Mouse (Mus musculus): ENCODE measurements around the gene Ppp1r32. TPM values are rescaled to one million over a fixed set of nuclear protein-coding genes. Genes with fewer than 3 reads are reported as not detected.

Gene Ppp1r32
- polyA plus RNA-seq (2012; rRNA removed): 0.29 and 0.40 TPM in 2 replicates

GRCm38 (mm10) chr19:10482703-10483102 is at the start of gene Ppp1r32:
Gene Ppp1r32 (minus strand): TSS chr19:10482928.

DNA sequence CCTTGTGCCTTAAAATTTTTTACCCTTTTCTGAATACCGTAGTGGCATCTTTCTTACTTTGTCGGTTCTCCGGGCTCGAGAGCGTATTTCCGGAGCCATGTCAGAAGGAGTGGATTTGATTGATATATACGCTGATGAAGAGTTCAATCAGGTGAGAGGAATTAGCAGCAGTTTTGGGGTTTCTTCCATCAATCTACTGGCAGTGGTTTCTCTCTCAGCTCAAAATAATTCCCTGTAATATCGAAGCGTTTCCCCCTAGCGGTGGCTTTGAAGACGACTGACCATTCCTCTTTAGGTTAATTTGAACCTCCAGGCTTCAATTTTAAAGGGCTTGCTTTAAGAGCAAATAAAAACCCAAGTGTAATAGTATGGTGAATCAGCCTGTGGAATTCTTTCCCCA is 43.2 kb upstream of the Ppp1r32 start, which contains the start of gene Sdhaf2:
TSS of gene Sdhaf2 (minus strand) at position 233 of the 400 bp plus-strand sequence.

GRCm38 (mm10) chr19:10525106-10525901 is 42.6 kb upstream of the Ppp1r32 start, which contains the start of gene Cpsf7:
Gene Cpsf7 (plus strand): TSS chr19:10525266.

DNA sequence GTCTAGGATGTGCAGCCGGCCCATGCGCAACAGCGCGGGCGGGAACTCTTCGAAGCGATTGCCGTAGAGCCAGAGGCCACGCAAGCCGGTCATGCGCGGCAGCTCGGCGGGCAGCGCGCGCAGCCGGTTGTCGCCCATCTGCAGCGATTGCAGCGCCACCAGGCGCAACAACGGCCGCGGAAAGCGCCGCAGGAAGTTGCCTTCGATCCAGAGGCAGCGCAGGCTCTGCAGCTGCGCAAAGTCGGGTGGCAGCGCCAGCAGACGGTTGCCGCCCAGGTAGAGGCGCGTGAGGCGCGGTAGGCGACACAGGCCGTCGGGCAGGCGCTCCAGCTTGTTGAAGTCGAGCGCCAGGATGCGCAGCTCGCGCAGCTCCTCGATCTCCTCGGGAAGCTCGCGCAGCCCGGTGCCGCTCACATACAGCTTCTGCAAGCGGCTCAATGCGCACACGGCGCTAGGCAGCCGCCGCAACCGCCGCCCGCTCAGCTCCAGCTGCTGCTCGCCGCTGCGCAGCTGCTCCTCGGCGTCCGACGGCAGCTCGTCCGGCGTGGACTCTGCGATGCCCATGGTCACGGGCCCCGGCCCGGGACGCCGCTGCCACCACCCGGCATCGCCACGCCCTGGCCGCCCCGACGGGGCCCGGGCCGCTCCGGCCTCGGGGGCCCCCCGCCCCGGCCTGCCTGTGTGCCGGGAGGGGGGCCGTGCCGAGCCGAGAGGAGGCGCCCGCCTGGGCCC is 25.8 kb downstream of the Ppp1r32 start, which contains the start of gene Lrrc10b:
TSS of gene Lrrc10b (minus strand) at position 722 of the 732 bp plus-strand sequence.

Other genes starting within 250 kb of the Ppp1r32 start
- gene Myrf, start 242.2 kb downstream of the Ppp1r32 start, polyA plus RNA-seq (2012; rRNA removed): 2.3 TPM in 2 replicates
- gene Dagla, start 178.1 kb downstream of the Ppp1r32 start, polyA plus RNA-seq (2012; rRNA removed): 24.6 and 25.1 TPM in 2 replicates
- gene Syt7, start 93.8 kb downstream of the Ppp1r32 start, polyA plus RNA-seq (2012; rRNA removed): 25.4 and 29.9 TPM in 2 replicates
- gene Lrrc10b, start 25.5 kb downstream of the Ppp1r32 start, polyA plus RNA-seq (2012; rRNA removed): 0.98 and 1.2 TPM in 2 replicates
- 23.7 and 26.0 TPM in 2 replicates for gene Cpsf7, start 42.3 kb upstream of the Ppp1r32 start, polyA plus RNA-seq (2012; rRNA removed)
- 15.4 and 15.9 TPM in 2 replicates for gene Sdhaf2, start 43.2 kb upstream of the Ppp1r32 start, polyA plus RNA-seq (2012; rRNA removed)
- gene Tmem216, start 73.3 kb upstream of the Ppp1r32 start, polyA plus RNA-seq (2012; rRNA removed): 9.4 and 9.7 TPM in 2 replicates
- gene Cyb561a3, start 94.2 kb upstream of the Ppp1r32 start, polyA plus RNA-seq (2012; rRNA removed): 39.9 and 52.5 TPM in 2 replicates
- gene Tmem138, start 94.4 kb upstream of the Ppp1r32 start, polyA plus RNA-seq (2012; rRNA removed): 4.5 and 6.0 TPM in 2 replicates
- gene Ddb1, start 122.4 kb upstream of the Ppp1r32 start, polyA plus RNA-seq (2012; rRNA removed): 72.4 and 75.5 TPM in 2 replicates
- gene Tkfc, start 122.7 kb upstream of the Ppp1r32 start, polyA plus RNA-seq (2012; rRNA removed): 14.1 and 14.2 TPM in 2 replicates
- gene Vwce, start 151.3 kb upstream of the Ppp1r32 start, polyA plus RNA-seq (2012; rRNA removed): 0.13 and 0.47 TPM in 2 replicates
- not detected in 2 replicates for gene Pga5, start 195.1 kb upstream of the Ppp1r32 start, polyA plus RNA-seq (2012; rRNA removed)
- gene Vps37c, start 205.8 kb upstream of the Ppp1r32 start, polyA plus RNA-seq (2012; rRNA removed): 60.5 and 79.4 TPM in 2 replicates